Mouse (Mus musculus): Measurements from ENCODE around the gene Olfr994. TPM values are rescaled to one million over a fixed set of nuclear protein-coding genes. Genes with fewer than 3 reads are reported as not detected.

Olfr994 gene
- not detected in 2 replicates for polyA plus RNA-seq (2016; fragmentation: Nextera tagmentation; extraction: Ambion mirVana)

DNA sequence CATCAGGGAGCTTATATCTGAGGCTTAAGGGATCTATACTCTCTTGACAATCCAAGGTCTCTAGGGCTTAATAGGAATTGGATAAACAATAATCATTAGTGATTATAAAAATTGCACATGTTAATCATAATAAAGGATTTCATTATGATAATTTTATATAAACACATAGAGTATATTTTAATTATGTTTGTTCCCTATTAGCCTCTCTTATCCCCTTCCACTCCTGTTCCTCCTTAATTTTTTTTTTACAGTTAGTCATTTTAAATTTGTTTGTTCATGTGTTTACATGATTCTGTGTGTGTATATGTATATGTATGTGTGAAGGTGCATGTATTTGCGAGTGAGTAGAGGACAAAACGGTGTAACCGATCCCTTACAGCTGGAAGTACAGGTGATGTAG is at the start of gene Olfr994:
Gene Olfr994, minus strand, starts transcription at position 101 of the 400 bp plus-strand sequence.
- no peak within 1 kb of the TSS for H3K4me3 ChIP-seq
- 91% methylated on average over 3 of the region's 3 CpGs for WGBS
- H3K27ac ChIP-seq, result no peak within 1 kb of the TSS
- DNase-seq (ENCODE audit: low spot score), result no peak
- no peaks in the 10 kb centered on the region for H3K9me3 ChIP-seq
- no peaks in the 10 kb centered on the region for H3K27me3 ChIP-seq (ENCODE audit: insufficient read depth, poor library complexity, severe bottlenecking)
- no peaks in the 10 kb centered on the region for H3K4me1 ChIP-seq
- H3K36me3 ChIP-seq, result no peaks in the 10 kb centered on the region

- H3K9me3 ChIP-seq, result no peaks in the 10 kb centered on the region
- H3K27ac ChIP-seq, result no peak overlapping the region
- H3K27me3 ChIP-seq (ENCODE audit: insufficient read depth, poor library complexity, severe bottlenecking), result no peaks in the 10 kb centered on the region
- no peak for DNase-seq (ENCODE audit: low spot score)
- H3K4me1 ChIP-seq, result no peaks in the 10 kb centered on the region
- no peaks in the 10 kb centered on the region for H3K36me3 ChIP-seq
- H3K4me3 ChIP-seq, result no peak overlapping the region
- WGBS, result 66% methylated on average over 3 of the region's 3 CpGs
These were observed 30.6 kb upstream of the Olfr994 start for GRCm38 (mm10) chr2:85466801-85467325.

DNA sequence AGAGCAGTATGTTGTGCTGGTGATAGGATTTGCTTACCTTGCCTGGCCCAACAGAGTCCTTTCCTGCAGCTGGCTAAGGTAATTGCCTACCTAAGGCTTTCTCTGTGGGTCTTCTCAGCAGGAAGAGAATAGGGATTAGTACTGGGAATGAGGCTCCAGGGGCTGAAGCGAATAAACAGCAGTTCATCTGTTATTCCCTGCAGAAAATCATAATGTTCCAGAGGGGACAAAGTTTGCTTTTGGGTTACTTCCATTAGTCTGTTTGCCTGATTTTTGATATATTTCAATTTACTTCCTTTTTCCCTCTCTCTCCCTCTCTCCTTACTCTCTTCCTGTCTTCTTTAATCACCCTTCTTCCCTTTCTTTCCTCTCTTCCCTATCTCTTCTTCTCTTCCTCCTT is 7.3 kb upstream of the Olfr994 start, which contains the start of gene Olfr995:
Gene Olfr995, minus strand, starts transcription at position 101 of the 400 bp plus-strand sequence.
- 17% methylated on average over 1 of the region's 1 CpGs for WGBS
- Histone ChIP-seq H3K9me3 (no peaks in the 10 kb centered on the region), H3K27ac (no peak within 1 kb of the TSS), H3K4me1 (no peaks in the 10 kb centered on the region), H3K27me3 (ENCODE audit: insufficient read depth, poor library complexity, severe bottlenecking) (no peaks in the 10 kb centered on the region), H3K4me3 (no peak within 1 kb of the TSS), H3K36me3 (no peaks in the 10 kb centered on the region)
- DNase-seq (ENCODE audit: low spot score), result no peak

GRCm38 (mm10) chr2:85442546-85442945 is 6.3 kb upstream of the Olfr994 start:
- Histone ChIP-seq H3K4me3 (no peak overlapping the region), H3K4me1 (no peaks in the 10 kb centered on the region), H3K36me3 (no peaks in the 10 kb centered on the region), H3K9me3 (no peaks in the 10 kb centered on the region), H3K27me3 (ENCODE audit: insufficient read depth, poor library complexity, severe bottlenecking) (no peaks in the 10 kb centered on the region), H3K27ac (no peak overlapping the region)
- no peak for DNase-seq (ENCODE audit: low spot score)

DNA sequence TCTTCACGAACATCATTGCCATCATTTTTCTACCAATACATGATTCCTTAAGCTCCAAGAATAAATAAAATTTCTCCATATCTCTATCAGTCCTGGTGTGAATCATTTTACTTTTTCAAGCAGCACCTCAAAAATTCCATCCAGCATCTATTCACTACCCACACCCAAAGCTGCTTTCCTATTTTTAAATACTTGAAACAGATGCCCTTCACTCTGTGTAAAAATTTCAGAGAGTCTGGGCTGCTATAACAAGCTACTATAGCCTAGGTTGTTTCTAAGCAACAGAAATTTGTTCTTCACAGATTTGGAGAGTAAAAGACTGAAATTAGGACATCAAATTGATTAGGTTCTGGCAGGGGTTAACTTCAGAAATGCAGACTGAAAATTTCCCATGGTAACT is 10.4 kb downstream of the Olfr994 start:
- DNase-seq (ENCODE audit: low spot score), result no peak
- Histone ChIP-seq H3K27ac (no peak overlapping the region), H3K9me3 (no peaks in the 10 kb centered on the region), H3K4me3 (no peak overlapping the region), H3K27me3 (ENCODE audit: insufficient read depth, poor library complexity, severe bottlenecking) (no peaks in the 10 kb centered on the region), H3K36me3 (no peaks in the 10 kb centered on the region), H3K4me1 (no peaks in the 10 kb centered on the region)
- 70% methylated on average over 1 of the region's 1 CpGs for WGBS

DNA sequence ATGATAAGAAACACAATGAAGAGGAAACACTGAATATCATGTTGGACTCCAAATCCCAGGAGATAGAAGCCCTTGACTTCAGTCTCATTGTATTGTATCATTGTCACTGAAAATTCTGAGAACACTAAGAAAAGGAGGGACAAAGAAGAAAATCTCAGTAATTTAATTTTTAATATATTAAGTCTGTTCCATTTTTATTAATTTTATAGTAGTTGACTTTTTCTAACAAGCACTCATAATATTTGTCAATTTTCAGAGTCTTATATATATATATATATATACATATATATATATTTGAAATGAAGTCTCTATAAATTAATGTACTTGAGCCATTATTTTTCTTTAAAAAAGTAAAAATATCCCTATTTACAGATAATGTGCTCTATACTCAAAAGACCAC is 21.5 kb downstream of the Olfr994 start, which contains the start of gene Olfr993:
Gene Olfr993, minus strand, starts transcription at position 101 of the 400 bp plus-strand sequence.
- H3K9me3 ChIP-seq, result no peaks in the 10 kb centered on the region
- H3K36me3 ChIP-seq, result no peaks in the 10 kb centered on the region
- no peak within 1 kb of the TSS for H3K27ac ChIP-seq
- H3K27me3 ChIP-seq (ENCODE audit: insufficient read depth, poor library complexity, severe bottlenecking), result no peaks in the 10 kb centered on the region
- no peak within 1 kb of the TSS for H3K4me3 ChIP-seq
- no peak for DNase-seq (ENCODE audit: low spot score)
- no peaks in the 10 kb centered on the region for H3K4me1 ChIP-seq

- Histone ChIP-seq H3K27me3 (ENCODE audit: insufficient read depth, poor library complexity, severe bottlenecking) (no peaks in the 10 kb centered on the region), H3K4me1 (no peaks in the 10 kb centered on the region), H3K9me3 (no peaks in the 10 kb centered on the region), H3K36me3 (no peaks in the 10 kb centered on the region), H3K4me3 (no peak within 1 kb of the TSS), H3K27ac (no peak within 1 kb of the TSS)
- no peak for DNase-seq (ENCODE audit: low spot score)
- 57% methylated on average over 2 of the region's 2 CpGs for WGBS
These were observed 26.9 kb downstream of the Olfr994 start, which contains the start of gene Olfr992 for GRCm38 (mm10) chr2:85409369-85409768. Gene Olfr992, minus strand, starts transcription at chr2:85409469.

Other genes with a start within 250 kb of the Olfr994 start
- 0.14 and 0.20 TPM in 2 replicates for gene Lrrc55, start 239.3 kb downstream of the Olfr994 start, polyA plus RNA-seq (2016; fragmentation: Nextera tagmentation; extraction: Ambion mirVana)
- gene Olfr987, start 97.1 kb downstream of the Olfr994 start, polyA plus RNA-seq (2016; fragmentation: Nextera tagmentation; extraction: Ambion mirVana), result not detected in 2 replicates
- not detected in 2 replicates for gene Olfr988, start 73.2 kb downstream of the Olfr994 start, polyA plus RNA-seq (2016; fragmentation: Nextera tagmentation; extraction: Ambion mirVana)
- gene Olfr992, start 27.0 kb downstream of the Olfr994 start, polyA plus RNA-seq (2016; fragmentation: Nextera tagmentation; extraction: Ambion mirVana), result not detected in 2 replicates
- not detected in 2 replicates for gene Olfr993, start 21.6 kb downstream of the Olfr994 start, polyA plus RNA-seq (2016; fragmentation: Nextera tagmentation; extraction: Ambion mirVana)
- gene Olfr995, start 7.2 kb upstream of the Olfr994 start, polyA plus RNA-seq (2016; fragmentation: Nextera tagmentation; extraction: Ambion mirVana), result not detected in 2 replicates
- not detected in 2 replicates for gene 4833423E24Rik, start 82.6 kb upstream of the Olfr994 start, polyA plus RNA-seq (2016; fragmentation: Nextera tagmentation; extraction: Ambion mirVana)
- not detected in 2 replicates for gene Olfr996, start 142.8 kb upstream of the Olfr994 start, polyA plus RNA-seq (2016; fragmentation: Nextera tagmentation; extraction: Ambion mirVana)
- gene Olfr998, start 152.5 kb upstream of the Olfr994 start, polyA plus RNA-seq (2016; fragmentation: Nextera tagmentation; extraction: Ambion mirVana), result not detected in 2 replicates
- not detected in 2 replicates for gene Olfr1000, start 175.5 kb upstream of the Olfr994 start, polyA plus RNA-seq (2016; fragmentation: Nextera tagmentation; extraction: Ambion mirVana)
- gene Olfr1002, start 214.3 kb upstream of the Olfr994 start, polyA plus RNA-seq (2016; fragmentation: Nextera tagmentation; extraction: Ambion mirVana), result not detected in 2 replicates
- not detected in 2 replicates for gene Olfr154, start 228.0 kb upstream of the Olfr994 start, polyA plus RNA-seq (2016; fragmentation: Nextera tagmentation; extraction: Ambion mirVana)
- gene Olfr1006, start 242.3 kb upstream of the Olfr994 start, polyA plus RNA-seq (2016; fragmentation: Nextera tagmentation; extraction: Ambion mirVana), result not detected in 2 replicates